Mouse (Mus musculus): Measurements from ENCODE around the gene Meltf.

- TF ChIP-seq CTCF (IDR thresholded peaks at IDR 0.05) (no peak), POLR2A (IDR thresholded peaks at IDR 0.05; ENCODE audit: insufficient read depth, low read depth, low read length) (no peak), EP300 (IDR thresholded peaks at IDR 0.05; ENCODE audit: insufficient read depth, low read depth, low read length) (no peak)
Observed at GRCm38 (mm10) chr16:31878052-31878451, 558 bp upstream of the Meltf start.

Data from heart, adult 2 months (tissue).